Mouse (Mus musculus) C2C12 (cell line): ENCODE measurements around the gene Kncn.

Experiments
- CTCF ChIP-seq: IDR thresholded peaks from one replicate; pipeline ENCODE4 v1.5.1; 2011; ENCODE audit not compliant: control insufficient read depth, insufficient read depth, insufficient read length
- USF1 ChIP-seq: IDR thresholded peaks from one replicate; pipeline ENCODE4 v1.6.1; 2011; ENCODE audit warnings: low read depth, mild to moderate bottlenecking, control low read depth, moderate library complexity

GRCm38 (mm10) chr4:115935835-115936581 is 51.8 kb downstream of the Kncn start:
- no peak for TF ChIP-seq CTCF
- TF ChIP-seq USF1, result no peak
